In genomic region chr7:79728219-79728618, GRCm38 (mm10) we compare ENCODE assay signal across 8 mouse cellular contexts. TPM values are rescaled to one million over a fixed set of nuclear protein-coding genes. Genes with fewer than 3 reads are reported as not detected.
DNase-seq lines count a peak whose midpoint lies in the region; ATAC-seq and TF ChIP-seq lines count a peak whose summit lies in the region.

No protein-coding gene starts in this region.

- peaks cover 15% of the 10 kb centered on the region for H3K27me3 ChIP-seq in liver, embryonic 13.5 days

- H3K27ac ChIP-seq in ES-E14 (ENCODE audit: insufficient read depth, low read depth, low read length, poor library complexity, severe bottlenecking), result no peak overlapping the region
- H3K27ac ChIP-seq in liver, embryonic 13.5 days, result no peak overlapping the region
- no peak overlapping the region for H3K27ac ChIP-seq in olfactory bulb, adult 2 months (ENCODE audit: insufficient read depth, low read depth, low read length)

- H3K36me3 ChIP-seq in ES-E14 (ENCODE audit: control insufficient read depth, insufficient read depth, low read length, poor library complexity, severe bottlenecking), result no peaks in the 10 kb centered on the region
- H3K36me3 ChIP-seq in liver, embryonic 13.5 days, result no peaks in the 10 kb centered on the region

- no peak overlapping the region for H3K4me3 ChIP-seq in ES-E14 (ENCODE audit: insufficient read depth in 1 of 2, low read depth in 1 of 2, low read length in 2 of 2, poor library complexity in 1 of 2, severe bottlenecking in 1 of 2)
- H3K4me3 ChIP-seq in liver, embryonic 13.5 days (replicated peaks), result no peak overlapping the region
- H3K4me3 ChIP-seq in olfactory bulb, adult 2 months (ENCODE audit: insufficient read depth, low read depth, low read length), result no peak overlapping the region

- in situ Hi-C loops in ES-E14 (cut with MboI; ENCODE audit: low sequenced_read_pairs in 2 of 2, unreplicated experiment in 2 of 2), result no loop called here

- H3K9ac ChIP-seq in ES-E14 (ENCODE audit: insufficient read depth, low read depth, low read length, poor library complexity, severe bottlenecking), result no peak overlapping the region
- H3K9ac ChIP-seq in liver, embryonic 13.5 days, result no peak overlapping the region

- H3K9me3 ChIP-seq in ES-E14 (ENCODE audit: control insufficient read depth, insufficient read depth, low read depth, low read length), result no peaks in the 10 kb centered on the region
- no peaks in the 10 kb centered on the region for H3K9me3 ChIP-seq in liver, embryonic 13.5 days (replicated peaks)

- WGBS in liver, embryonic 13.5 days (ENCODE audit: insufficient replicate concordance), result 18% methylated on average over 6 of the region's 6 CpGs
- WGBS in olfactory bulb, adult 2 months, result 44% methylated on average over 6 of the region's 6 CpGs

- H3K4me1 ChIP-seq in ES-E14 (ENCODE audit: control insufficient read depth in 2 of 2, insufficient read depth in 2 of 2, low read length in 2 of 2, poor library complexity in 1 of 2), result no peaks in the 10 kb centered on the region; a peak in 1 of 4 replicates
- H3K4me1 ChIP-seq in liver, embryonic 13.5 days (replicated peaks), result no peaks in the 10 kb centered on the region
- H3K4me1 ChIP-seq in olfactory bulb, adult 2 months (ENCODE audit: control insufficient read depth, insufficient read depth, low read length), result no peaks in the 10 kb centered on the region

- DNase-seq in CD4-positive, CD25-positive, alpha-beta regulatory T cell, adult 2 months (ENCODE audit: low read depth, low spot score), result peak; percentile 83
- peak; percentile 87 for DNase-seq in ES-E14 (ENCODE audit: low read depth, low spot score)
- peak; percentile 37 to 43 for DNase-seq in cerebellum, postnatal 36 days
- peak; percentile 53 for DNase-seq in gastrocnemius, postnatal 14 days
- DNase-seq in kidney, adult 9 months, result peak; percentile 74
- DNase-seq in liver, embryonic 13.5 days, result peak; percentile 46
- DNase-seq in yolk sac, embryonic 10.5 days (ENCODE audit: low spot score), result peak; percentile 46

- TF ChIP-seq CTCF in olfactory bulb, adult 2 months (IDR thresholded peaks at IDR 0.05; ENCODE audit: insufficient read depth, low read depth, low read length), result 0 out of 2 replicates have a peak, but pooled peaks have one; percentile 11

- peak; percentile 39 for ATAC-seq in liver, embryonic 13.5 days (ENCODE audit: low read depth)

- TF ChIP-seq POLR2A in olfactory bulb, adult 2 months (IDR thresholded peaks at IDR 0.05; ENCODE audit: insufficient read depth, low read depth, low read length), result no peak

- intact Hi-C loops in gastrocnemius, postnatal 14 days (cut with DNase I; ENCODE audit: low total_unique reads), result no loop called here

- H3K4me2 ChIP-seq in liver, embryonic 13.5 days, result no peak overlapping the region

TF ChIP-seq in ES-E14, 5 proteins besides CTCF, POLR2A, EP300 and RAD21:
- TF ChIP-seq ZNF384 (IDR thresholded peaks at IDR 0.05; ENCODE audit: low read depth, low read length) (no peak), CHD2 (IDR thresholded peaks at IDR 0.05; ENCODE audit: low read depth, low read length) (no peak), ZC3H11A (IDR thresholded peaks at IDR 0.05; ENCODE audit: borderline replicate concordance, low read depth, low read length) (no peak), HCFC1 (IDR thresholded peaks at IDR 0.05; ENCODE audit: borderline replicate concordance, insufficient read depth, low read length) (no peak), MAFK (IDR thresholded peaks at IDR 0.05; ENCODE audit: insufficient read depth, low read depth, low read length) (no peak)

RNA-seq across cellular contexts. Expression of gene Plin1, which starts 4.5 kb away (rescaled TPM):
- 0.18 TPM in 1 of 2 replicates, not detected in the other for total RNA-seq in ES-E14 (2012; rRNA removed)
- 1 to 10 TPM in 1 of 2 experiments, under 1 TPM in 1; 0.49 to 4.4 TPM for total RNA-seq in gastrocnemius, postnatal 14 days (2021)
- polyA plus RNA-seq in liver, embryonic 13.5 days (2015; fragmentation: Nextera tagmentation; extraction: Ambion mirVana), result not detected in 2 replicates
- polyA plus RNA-seq in olfactory bulb, adult 2 months (2012; ENCODE audit: insufficient read depth, insufficient read length, low replicate concordance, missing spikeins), result not detected in 2 replicates

RNA-seq across cellular contexts. Expression of gene Kif7, which starts 12.7 kb away (rescaled TPM):
- total RNA-seq in ES-E14 (2012; rRNA removed), result 9.2 and 12.3 TPM in 2 replicates
- 1 to 10 TPM; 1.2 to 1.5 TPM for total RNA-seq in gastrocnemius, postnatal 14 days (2021)
- polyA plus RNA-seq in liver, embryonic 13.5 days (2015; fragmentation: Nextera tagmentation; extraction: Ambion mirVana), result 0.35 and 0.41 TPM in 2 replicates
- polyA plus RNA-seq in olfactory bulb, adult 2 months (2012; ENCODE audit: insufficient read depth, insufficient read length, low replicate concordance, missing spikeins), result not detected in 2 replicates

RNA-seq across cellular contexts. Expression of gene Pex11a, which starts 14.7 kb away (rescaled TPM):
- total RNA-seq in ES-E14 (2012; rRNA removed), result 4.3 and 6.1 TPM in 2 replicates
- 1 to 10 TPM; 4.9 to 5.4 TPM for total RNA-seq in gastrocnemius, postnatal 14 days (2021)
- polyA plus RNA-seq in liver, embryonic 13.5 days (2015; fragmentation: Nextera tagmentation; extraction: Ambion mirVana), result 1.6 and 1.9 TPM in 2 replicates
- not detected in 2 replicates for polyA plus RNA-seq in olfactory bulb, adult 2 months (2012; ENCODE audit: insufficient read depth, insufficient read length, low replicate concordance, missing spikeins)

RNA-seq across cellular contexts. Expression of gene Wdr93, which starts 14.7 kb away (rescaled TPM):
- total RNA-seq in ES-E14 (2012; rRNA removed), result 0.58 and 0.71 TPM in 2 replicates
- not detected for total RNA-seq in gastrocnemius, postnatal 14 days (2021)
- 0.08 and 0.12 TPM in 2 replicates for polyA plus RNA-seq in liver, embryonic 13.5 days (2015; fragmentation: Nextera tagmentation; extraction: Ambion mirVana)
- not detected in 2 replicates for polyA plus RNA-seq in olfactory bulb, adult 2 months (2012; ENCODE audit: insufficient read depth, insufficient read length, low replicate concordance, missing spikeins)
